Mouse (Mus musculus): Measurements from ENCODE around the gene Gm45713.
"Not testable (repeated sequence)": the region's sequence is repeated elsewhere in the genome, so short reads cannot be mapped to it uniquely, and the experiment has no call there.

Gene Gm45713

GRCm38 (mm10) chr7:45162996-45163615 lies 27.1 kb upstream of the Gm45713 start:
- DNase-seq (ENCODE audit: low read depth, low spot score) = no peak

- DNase-seq (ENCODE audit: low read depth, low spot score) = no peak
These were observed 26.5 kb upstream of the Gm45713 start for GRCm38 (mm10) chr7:45162551-45162950.

DNA sequence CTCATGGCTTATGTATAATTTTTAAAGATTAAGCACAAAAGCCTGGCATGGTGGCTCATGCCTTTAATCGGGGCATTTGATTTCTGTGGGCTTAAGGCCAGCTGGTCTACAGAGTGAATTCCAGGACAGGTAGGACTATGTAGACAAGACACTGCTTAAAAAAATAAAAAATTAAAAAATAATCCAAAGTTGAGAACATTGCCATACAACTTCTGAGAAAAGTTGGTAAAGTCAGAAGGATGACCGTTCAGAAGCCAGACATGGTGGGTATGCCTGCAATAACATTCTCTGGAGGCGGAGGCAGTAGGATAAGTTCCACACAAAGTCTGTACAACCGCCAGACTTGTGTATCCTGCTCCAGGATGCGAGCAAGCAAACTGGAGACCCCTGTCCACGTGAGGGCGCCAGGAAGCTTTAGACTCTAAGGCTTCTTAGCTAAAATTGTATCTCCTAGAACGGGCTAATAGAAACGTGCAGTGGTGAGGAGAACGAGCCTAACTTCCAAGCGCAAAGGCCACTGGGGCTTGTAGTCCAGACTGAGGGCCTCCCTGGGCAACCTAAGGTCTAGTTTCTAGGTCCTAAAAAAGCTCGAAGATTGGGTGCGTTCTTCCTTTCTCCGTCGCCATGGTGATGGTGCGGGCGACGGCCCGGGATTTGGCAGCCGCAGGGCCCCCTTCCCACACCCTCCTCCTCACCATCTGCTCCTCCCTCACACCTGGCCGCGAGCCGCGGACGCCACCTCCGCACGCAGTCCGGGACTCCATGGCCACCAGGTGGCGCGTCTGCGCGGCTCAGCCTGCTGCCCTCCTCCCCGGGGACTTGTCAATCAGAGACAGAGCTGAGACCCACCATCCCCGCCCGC lies 25.8 kb upstream of the Gm45713 start:
- peak; percentile 74 for DNase-seq (ENCODE audit: low read depth, low spot score)

- no peak for DNase-seq (ENCODE audit: low read depth, low spot score)
These were observed 24.8 kb upstream of the Gm45713 start for GRCm38 (mm10) chr7:45160866-45161265.

- DNase-seq (ENCODE audit: low read depth, low spot score) = no peak
These were observed 24.3 kb upstream of the Gm45713 start for GRCm38 (mm10) chr7:45160316-45160800.

DNA sequence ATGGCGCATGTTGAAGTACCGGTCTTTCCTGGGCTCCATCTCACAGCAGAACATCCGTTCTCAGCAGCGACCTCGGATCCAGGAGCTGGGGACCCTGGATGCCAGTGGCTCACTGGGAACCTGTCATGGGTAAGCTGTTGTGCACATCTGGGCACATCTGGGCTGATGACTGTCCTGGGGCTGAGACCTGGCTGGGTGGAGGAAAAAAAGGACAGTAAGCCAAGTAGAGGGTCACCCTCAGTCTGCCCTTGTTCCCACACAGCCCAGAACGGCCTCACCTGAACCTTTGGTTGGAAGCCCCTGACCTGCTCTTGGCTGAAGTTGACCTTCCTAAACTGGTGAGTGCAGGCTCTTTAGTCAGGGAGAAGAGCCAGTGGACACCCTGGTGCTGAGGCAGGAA lies 23.0 kb upstream of the Gm45713 start:
- no peak for DNase-seq (ENCODE audit: low read depth, low spot score)

- no peak for DNase-seq (ENCODE audit: low read depth, low spot score)
These were observed 21.4 kb upstream of the Gm45713 start for GRCm38 (mm10) chr7:45157459-45157858.

DNA sequence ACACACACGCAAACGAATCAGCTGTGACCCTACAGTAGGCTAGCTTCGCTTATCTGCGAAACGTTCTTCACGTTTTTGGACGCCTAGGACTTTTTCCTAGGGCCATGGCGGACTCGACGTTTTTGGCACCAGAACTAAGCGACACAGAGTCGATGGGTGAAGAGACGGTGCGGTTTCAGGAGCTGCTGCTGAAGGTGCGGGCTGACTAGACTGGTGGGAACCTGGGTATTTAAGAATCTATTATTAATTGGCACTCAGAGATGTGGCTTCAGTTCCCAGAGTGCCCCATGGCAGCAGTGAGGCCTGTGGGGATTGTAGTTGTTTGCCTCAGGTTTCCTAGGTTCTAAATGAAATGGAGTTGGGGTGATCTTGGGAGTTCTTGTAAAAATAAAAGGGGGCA lies 20.2 kb upstream of the Gm45713 start:
- no peak for DNase-seq (ENCODE audit: low read depth, low spot score)

- DNase-seq (ENCODE audit: low read depth, low spot score) = no peak
These were observed 19.6 kb upstream of the Gm45713 start for GRCm38 (mm10) chr7:45155590-45155989.

DNA sequence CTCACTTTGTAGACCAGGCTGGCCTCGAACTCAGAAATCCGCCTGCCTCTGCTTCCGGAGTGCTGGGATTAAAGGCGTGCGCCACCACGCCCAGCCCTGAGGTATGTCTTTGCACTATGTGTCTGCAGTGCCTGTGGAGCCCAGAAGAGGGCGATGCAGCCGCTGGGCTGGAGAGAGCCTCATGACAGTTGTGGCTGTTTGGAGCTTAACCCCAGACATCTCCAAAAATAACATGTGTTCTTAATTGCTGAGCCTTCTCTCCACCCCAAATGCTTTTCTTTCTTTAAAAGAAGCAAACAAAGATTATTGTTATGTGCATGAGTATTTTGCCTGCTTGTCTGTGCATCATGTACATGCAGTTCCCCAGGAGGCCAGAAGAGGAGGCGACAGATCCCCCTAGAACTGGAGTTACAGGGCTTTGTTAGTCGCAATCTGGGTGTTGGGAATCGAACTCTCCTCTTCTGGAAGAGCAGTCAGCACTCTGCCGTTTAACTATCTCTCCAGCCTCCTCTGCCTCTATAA lies 19.0 kb upstream of the Gm45713 start:
- DNase-seq (ENCODE audit: low read depth, low spot score) = no peak

GRCm38 (mm10) chr7:45154096-45154992 lies 18.3 kb upstream of the Gm45713 start, which contains the start of the genes Pih1d1 and Aldh16a1:
Gene Pih1d1, plus strand, starts transcription at chr7:45154303.
Gene Aldh16a1, minus strand, starts transcription at chr7:45154584.
- DNase-seq (ENCODE audit: low read depth, low spot score) = peak; percentile 91

GRCm38 (mm10) chr7:45153586-45153985 lies 17.6 kb upstream of the Gm45713 start:
- no peak for DNase-seq (ENCODE audit: low read depth, low spot score)

DNA sequence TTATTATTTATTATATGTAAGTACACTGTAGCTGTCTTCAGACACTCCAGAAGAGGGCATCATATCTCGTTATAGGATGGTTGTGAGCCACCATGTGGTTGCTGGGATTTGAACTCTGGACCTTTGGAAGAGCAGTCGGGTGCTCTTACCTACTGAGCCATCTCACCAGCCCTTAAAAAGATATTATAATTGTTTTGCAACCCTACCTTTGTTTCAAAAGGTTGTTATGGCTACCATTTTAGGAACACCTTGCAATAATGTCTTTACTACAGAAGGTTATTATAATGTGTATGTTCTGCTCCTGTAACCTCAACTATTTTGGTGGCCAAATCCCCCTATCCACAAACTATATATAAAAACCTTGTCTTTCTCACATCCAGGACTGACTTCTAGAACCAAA lies 17.0 kb upstream of the Gm45713 start:
- not testable (repeated sequence) for DNase-seq (ENCODE audit: low read depth, low spot score)

GRCm38 (mm10) chr7:45151303-45151702 lies 15.3 kb upstream of the Gm45713 start:
- DNase-seq (ENCODE audit: low read depth, low spot score) = no peak

- no peak for DNase-seq (ENCODE audit: low read depth, low spot score)
These were observed 14.3 kb upstream of the Gm45713 start for GRCm38 (mm10) chr7:45150321-45150720.

- no peak for DNase-seq (ENCODE audit: low read depth, low spot score)
These were observed 13.5 kb upstream of the Gm45713 start for GRCm38 (mm10) chr7:45149545-45149944.

GRCm38 (mm10) chr7:45148534-45149098 lies 12.6 kb upstream of the Gm45713 start:
- DNase-seq (ENCODE audit: low read depth, low spot score) = no peak

DNA sequence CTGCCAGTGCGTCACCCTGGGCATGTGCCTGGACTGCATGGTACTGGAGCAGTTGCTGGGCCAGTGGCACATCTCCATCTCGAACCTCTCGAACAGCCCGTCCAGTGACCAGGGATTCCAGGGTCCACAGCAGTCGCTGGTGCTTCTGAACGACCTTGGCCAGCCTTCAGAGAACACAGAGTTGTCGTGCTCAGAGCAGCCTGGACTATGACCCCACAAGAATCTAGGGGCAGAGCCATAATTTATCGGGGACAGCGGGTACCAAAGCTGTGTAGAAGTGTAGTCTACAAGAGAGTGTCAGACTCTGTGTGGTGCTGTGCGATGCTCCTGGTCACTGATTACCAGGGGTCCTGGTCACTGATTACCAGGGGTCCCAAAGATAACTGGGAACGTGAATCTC lies 11.9 kb upstream of the Gm45713 start:
- DNase-seq (ENCODE audit: low read depth, low spot score) = no peak

DNA sequence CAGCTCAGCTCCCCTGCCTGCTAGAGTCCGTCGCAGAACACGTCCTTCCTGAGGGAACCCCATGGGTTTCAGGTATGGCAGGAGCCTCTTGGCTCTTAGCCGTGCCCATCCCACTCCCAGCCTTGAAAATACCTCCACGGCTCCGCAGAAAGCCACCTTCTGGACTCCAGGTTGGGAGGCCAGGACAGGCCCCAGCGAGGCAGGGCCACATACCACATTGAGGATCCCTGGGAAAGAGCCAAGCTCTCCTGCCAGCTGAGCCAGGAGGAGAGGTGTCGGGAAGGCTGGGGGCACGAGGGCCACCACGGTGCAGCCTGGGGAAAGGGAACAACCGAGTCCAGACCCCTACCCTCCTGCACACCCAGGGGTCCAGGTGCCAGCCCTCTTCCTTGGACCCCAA lies 11.2 kb upstream of the Gm45713 start:
- no peak for DNase-seq (ENCODE audit: low read depth, low spot score)

DNA sequence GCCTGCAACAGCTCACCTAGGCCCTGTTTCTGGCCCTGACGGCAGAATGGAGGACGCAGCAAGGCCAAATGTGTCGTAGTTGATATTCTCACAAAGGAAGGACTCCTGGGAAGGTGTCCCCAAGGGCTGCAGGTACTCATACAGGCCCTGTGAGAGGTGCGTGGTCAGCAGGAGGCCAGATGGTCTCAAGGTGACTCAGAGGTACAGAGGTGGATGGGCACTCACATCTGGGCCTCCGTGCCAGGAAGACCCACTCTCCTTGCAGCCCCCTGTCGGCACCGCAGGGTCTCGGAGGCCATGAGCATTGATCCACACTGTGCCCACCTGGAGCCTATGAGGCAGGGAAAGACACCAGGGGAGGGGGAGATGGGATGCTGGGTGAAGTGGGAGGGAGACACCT lies 9.4 kb upstream of the Gm45713 start:
- DNase-seq (ENCODE audit: low read depth, low spot score) = no peak
